Mouse (Mus musculus) urinary bladder, adult 18-20 months (tissue): Measurements from ENCODE around the gene Hba-a1.
"Not testable (repeated sequence)": the region's sequence is repeated elsewhere in the genome, so short reads cannot be mapped to it uniquely, and the experiment has no call there.

Source experiments
- DNase-seq, 2 experiments: peaks; one replicate each; pipeline ENCODE4 v3.0.0; 2022; ENCODE audit warnings: low spot score in 2 of 2, mixed read lengths in 2 of 2

Hba-a1 gene

DNA sequence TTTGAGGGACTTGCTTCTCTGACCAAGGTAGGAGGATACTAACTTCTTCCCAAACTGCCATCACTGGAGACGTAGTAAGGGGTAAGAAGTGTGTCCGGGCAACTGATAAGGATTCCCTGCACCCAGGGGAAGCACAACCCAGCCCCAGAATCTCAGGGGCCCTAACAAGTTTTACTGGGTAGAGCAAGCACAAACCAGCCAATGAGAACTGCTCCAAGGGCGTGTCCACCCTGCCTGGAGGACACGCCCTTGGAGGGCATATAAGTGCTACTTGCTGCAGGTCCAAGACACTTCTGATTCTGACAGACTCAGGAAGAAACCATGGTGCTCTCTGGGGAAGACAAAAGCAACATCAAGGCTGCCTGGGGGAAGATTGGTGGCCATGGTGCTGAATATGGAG is 12.9 kb downstream of the Hba-a1 start, which contains the start of gene Hba-a2:
TSS of gene Hba-a2 (plus strand) at position 287 of the 400 bp plus-strand sequence.
- DNase-seq, result not testable (repeated sequence)

DNA sequence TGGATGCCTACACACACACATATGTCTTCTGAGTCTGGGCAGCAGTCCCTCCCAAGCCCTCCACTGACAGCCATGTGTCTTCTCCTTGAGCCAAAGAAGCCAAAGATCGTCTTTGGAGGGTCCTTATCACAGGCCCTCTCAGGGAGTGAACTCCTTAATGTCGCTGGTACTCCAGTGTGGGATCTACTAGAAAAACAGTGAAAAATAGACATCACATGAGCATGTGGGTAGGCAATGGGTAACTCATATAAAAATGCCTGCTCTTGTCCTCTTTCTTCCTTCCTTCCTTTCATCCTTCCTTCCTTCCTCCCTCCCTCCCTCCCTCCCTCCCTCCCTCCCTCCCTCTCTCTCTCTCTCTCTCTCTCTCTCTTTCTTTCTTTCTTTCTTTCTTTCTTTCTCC is 14.1 kb downstream of the Hba-a1 start:
- not testable (repeated sequence) for DNase-seq

- no peak for DNase-seq
Observed at GRCm38 (mm10) chr11:32297866-32298531, 14.7 kb downstream of the Hba-a1 start.

DNA sequence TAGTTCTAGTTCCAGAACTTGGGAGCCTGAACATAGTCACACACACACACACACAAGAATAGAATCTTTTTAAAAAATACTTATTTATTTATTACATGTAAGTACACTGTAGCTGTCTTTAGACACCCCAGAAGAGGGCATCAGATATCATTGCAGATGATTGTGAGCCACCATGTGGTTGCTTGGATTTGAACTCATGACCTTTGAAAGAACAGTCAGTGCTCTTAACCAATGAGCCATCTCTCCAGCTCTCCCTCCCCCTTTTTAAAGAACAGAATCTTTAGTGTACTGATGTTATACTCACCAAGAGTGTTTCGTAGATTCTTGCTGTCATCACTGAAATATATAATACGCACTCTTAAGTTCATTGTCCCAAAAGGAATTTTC is 15.2 kb downstream of the Hba-a1 start:
- no peak for DNase-seq

DNA sequence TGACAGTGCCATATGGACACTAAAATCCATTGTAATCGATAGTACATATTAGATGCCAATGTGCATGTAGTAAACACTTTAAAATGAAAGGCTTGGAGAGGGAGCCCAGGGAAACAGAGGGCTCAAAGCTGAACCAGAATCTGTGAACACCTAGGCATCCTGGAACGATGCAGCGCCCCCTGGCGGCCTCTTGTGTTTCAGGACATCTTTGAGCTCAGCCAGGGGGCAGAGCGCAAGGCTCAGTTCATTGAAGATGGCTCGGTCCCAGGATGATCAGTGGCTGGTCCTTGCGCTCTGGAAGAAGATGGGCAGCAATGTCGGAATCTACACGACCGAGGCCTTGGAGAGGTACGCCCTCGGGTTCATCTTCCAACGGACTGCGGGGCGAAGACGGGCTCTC is 16.6 kb downstream of the Hba-a1 start, which contains the start of gene Hbq1a:
TSS of gene Hbq1a (plus strand) at position 205 of the 400 bp plus-strand sequence.
- peak in 1 of 2 experiments; percentile 38 for DNase-seq

DNA sequence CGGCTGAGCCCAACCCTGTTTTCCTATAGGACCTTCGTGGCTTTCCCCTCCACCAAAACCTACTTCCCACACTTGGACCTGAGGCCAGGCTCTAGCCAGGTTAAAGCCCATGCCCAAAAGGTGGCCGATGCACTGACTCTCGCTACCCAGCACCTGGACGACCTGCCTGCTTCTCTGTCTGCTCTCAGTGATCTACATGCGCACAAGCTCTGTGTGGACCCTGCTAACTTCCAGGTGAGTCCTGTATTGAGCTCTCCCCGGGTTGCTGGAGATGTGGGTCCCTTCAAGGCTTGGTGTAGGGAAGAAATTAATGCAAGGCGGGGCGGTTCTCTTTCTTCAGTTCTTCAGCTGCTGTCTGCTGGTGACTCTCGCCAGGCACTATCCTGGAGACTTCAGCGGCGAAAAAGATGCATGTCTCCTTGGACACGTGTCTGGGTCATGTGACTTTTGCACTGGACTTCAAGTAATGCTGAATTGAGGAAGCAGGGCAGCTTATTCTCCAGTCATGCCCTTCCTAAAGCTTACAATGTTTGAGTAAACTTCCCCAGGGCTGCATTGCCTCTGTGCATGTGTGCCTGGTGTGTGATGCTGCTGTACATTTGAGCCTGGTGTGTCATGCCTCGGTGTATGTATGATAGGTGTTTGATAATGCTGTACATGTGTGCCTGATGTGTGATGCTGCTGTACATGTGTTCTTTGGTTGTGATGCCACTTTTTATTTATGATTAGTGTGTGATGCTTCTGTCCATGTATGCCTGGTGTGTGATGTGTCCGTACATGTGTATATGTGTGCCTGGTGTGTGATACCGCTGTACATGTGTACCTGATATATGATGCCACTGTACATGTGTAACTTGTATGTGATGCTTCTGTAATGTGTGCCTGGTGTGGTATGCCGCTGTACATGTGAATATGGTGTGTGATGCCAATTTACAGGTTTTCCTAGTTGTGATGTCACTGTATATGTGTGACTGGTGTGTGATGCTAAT is 17.3 kb downstream of the Hba-a1 start:
- DNase-seq, result no peak

DNA sequence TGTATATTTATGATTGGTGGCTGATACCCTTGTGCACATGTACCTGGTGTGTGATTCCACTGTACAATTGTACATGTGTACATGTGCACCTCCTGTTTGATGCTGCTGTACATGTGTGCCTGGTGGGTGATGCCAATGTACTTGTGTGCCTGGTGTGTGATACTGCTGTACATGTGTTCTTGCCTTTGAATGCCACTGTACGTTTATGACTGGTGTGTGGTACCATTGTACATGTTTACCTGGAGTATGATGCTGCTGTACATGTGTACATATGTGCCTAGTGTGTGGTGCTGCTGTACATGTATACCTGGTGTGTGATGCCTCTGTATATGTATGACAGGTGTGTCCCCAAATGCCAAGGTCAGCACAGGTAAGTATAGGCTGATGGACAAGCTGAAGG is 18.2 kb downstream of the Hba-a1 start:
- no peak for DNase-seq

GRCm38 (mm10) chr11:32302824-32303419 is 19.6 kb downstream of the Hba-a1 start:
- DNase-seq, result no peak

GRCm38 (mm10) chr11:32303455-32303854 is 20.1 kb downstream of the Hba-a1 start:
- no peak for DNase-seq

DNA sequence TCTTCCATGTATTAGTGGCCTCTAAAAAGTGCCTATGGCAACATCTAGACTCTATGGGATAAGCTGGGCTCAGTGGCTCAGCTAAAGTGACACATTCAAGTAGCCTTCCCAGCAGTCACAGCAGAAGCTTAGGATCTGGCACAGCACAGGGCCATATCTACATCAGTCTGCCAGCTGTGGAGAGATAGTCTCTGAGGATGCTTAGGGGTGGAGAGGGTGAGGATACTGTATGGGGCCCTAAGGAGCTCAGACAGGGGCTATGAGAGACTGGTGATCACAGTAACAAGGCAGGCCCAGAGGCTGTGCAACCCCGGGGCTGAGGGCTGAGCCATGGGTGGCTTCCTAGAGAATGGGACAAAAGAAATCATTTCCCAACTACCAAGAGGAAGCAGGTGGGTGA is 23.7 kb downstream of the Hba-a1 start:
- no peak for DNase-seq

- no peak for DNase-seq
Observed at GRCm38 (mm10) chr11:32309446-32309845, 26.1 kb downstream of the Hba-a1 start.

GRCm38 (mm10) chr11:32309928-32310327 is 26.6 kb downstream of the Hba-a1 start:
- no peak for DNase-seq

DNA sequence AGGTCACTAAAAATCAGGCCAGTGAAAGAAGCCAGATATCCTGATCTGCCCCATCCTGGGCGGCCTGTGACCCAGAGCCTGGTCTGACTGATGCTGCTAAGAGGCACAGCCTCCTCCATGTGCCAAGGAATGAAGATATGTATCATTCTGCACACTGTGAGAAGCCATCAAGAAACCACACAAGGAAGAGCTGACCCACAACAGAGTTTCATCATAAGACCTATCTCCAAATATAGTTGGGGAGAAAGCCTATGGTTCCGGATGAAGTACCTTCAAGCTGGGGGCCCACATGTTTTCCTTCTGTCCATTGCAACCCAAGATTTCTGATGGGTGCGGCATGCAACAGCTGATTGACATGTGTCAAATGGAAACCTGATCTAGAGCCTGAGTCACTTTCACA is 32.7 kb downstream of the Hba-a1 start:
- DNase-seq, result no peak

DNA sequence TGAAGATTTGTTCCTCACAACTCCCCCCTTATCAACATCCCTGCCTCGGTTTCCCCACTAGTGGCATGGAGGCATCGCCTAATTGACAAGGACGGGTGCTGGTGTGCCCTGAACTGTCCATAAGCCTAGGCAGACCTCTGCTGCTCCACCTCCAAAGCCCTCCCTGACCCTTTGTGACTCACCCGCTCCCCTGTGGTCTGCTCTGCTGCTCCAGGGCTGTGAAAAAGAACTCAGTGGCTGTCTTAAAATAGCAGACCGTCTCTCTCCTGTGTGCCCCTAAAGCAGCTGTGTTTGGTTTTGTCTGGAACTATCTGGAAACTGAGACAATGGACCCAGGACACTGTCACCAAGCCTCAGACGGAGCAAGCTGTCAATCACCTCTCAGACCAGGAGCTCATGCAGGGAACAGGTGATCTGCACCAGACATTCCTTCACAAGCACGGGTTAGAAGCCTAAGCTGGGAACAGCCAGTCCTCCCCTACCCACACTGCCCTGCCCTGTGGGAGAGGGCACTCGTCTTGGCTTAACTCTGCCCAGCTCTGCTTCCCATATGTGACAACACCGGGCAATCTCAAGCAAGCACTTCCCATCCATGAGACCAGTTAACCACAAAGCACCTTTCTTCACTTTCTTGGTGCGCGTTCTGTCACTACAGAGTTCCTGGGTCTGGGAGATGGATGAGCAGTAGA is 37.3 kb downstream of the Hba-a1 start:
- DNase-seq, result no peak

GRCm38 (mm10) chr11:32321196-32321565 is 37.9 kb downstream of the Hba-a1 start:
- DNase-seq, result no peak

DNA sequence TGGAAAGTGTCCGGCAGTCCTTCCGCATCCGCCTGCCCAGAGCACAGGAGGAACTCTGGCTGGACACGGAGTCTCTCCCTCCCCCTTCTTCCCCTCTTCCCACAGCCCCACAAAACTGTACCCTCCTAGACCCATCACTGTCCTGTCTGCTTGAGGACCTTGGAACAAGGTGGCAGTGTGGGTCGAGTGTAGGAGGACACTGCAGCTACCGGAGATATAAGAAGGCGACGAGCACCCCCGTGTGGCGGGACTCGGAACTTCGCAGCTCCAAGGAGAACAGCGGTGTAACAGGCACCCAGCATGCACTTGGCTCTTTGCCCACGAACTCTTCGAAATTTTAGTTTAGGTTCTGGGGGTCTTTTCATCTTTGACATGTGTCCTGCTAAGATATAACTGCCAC is 41.3 kb downstream of the Hba-a1 start:
- DNase-seq, result peak; percentile 56 to 90

DNA sequence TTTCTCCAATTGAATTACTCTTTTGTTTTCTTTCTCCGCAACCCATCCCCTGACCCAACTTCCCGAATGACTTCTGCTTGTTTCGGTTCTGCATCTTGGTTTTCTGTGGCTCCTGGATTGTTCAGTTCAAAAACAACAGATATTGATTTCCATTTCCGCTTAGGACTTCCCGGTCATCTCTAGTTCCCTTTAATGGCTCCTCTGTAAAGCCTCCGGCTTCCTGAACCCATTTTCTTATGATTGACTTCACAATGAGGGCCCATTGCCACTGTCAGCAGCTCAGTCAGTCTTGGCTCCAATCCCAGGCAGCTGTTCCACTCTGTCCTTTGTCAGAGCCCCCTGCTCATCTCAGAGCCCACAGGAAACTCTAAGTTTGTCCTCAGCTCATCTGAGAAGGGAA is 47.8 kb downstream of the Hba-a1 start:
- DNase-seq, result no peak

- DNase-seq, result no peak
Observed at GRCm38 (mm10) chr11:32331861-32332260, 48.5 kb downstream of the Hba-a1 start.

- DNase-seq, result no peak
Observed at GRCm38 (mm10) chr11:32333235-32333634, 49.9 kb downstream of the Hba-a1 start.
